Mouse (Mus musculus) urinary bladder, postnatal 25 days (tissue): ENCODE results near the gene Scyl2.

ENCODE experiments used
- DNase-seq: peaks from one replicate; pipeline ENCODE4 v3.0.0; 2022; ENCODE audit warnings: low spot score

Gene Scyl2

GRCm38 (mm10) chr10:89595514-89595913, 90.6 kb downstream of the Scyl2 start:
- DNase-seq, result no peak

GRCm38 (mm10) chr10:89594309-89594708, 91.8 kb downstream of the Scyl2 start:
- DNase-seq, result no peak

GRCm38 (mm10) chr10:89592797-89593196, 93.3 kb downstream of the Scyl2 start:
- DNase-seq, result no peak

GRCm38 (mm10) chr10:89589877-89590276, 96.2 kb downstream of the Scyl2 start:
- DNase-seq, result no peak
